Mouse (Mus musculus): ENCODE measurements at regions not wholly inside any gene's neighbourhood (a gene's known extent, or its start where the extent isn't known, plus 50 kb on each side); places are given as distances from the start of the nearest gene placed in this dataset.
A peak's percentile ranks its signal among the peaks of the same experiment; 100 is the strongest.

GRCm38 (mm10) chr2:30717566-30718328 lies 85.7 kb downstream of the 1700001O22Rik start:
- DNase-seq, result no peak

GRCm38 (mm10) chr2:30716580-30717565 lies 86.6 kb downstream of the 1700001O22Rik start:
- DNase-seq, result peak; percentile 89

- DNase-seq, result no peak
Observed at GRCm38 (mm10) chr2:30715720-30716310, 87.6 kb downstream of the 1700001O22Rik start.

- DNase-seq, result peak; percentile 68
Observed at GRCm38 (mm10) chr2:30713535-30713934, 89.9 kb downstream of the 1700001O22Rik start.

GRCm38 (mm10) chr2:30712841-30713401 lies 90.5 kb downstream of the 1700001O22Rik start:
- no peak for DNase-seq

- peak; percentile 96 for DNase-seq
Observed at GRCm38 (mm10) chr2:30711853-30712498, 91.5 kb downstream of the 1700001O22Rik start.

- no peak for DNase-seq
Observed at GRCm38 (mm10) chr2:30711476-30711852, 92.0 kb downstream of the 1700001O22Rik start.

- no peak for DNase-seq
Observed at GRCm38 (mm10) chr2:30710895-30711294, 92.6 kb downstream of the 1700001O22Rik start.

GRCm38 (mm10) chr2:30709386-30709884 lies 94.0 kb downstream of the 1700001O22Rik start:
- DNase-seq, result peak; percentile 84

- DNase-seq, result no peak
Observed at GRCm38 (mm10) chr2:30708762-30709385, 94.6 kb downstream of the 1700001O22Rik start.

GRCm38 (mm10) chr2:30708001-30708683 lies 95.3 kb downstream of the 1700001O22Rik start:
- DNase-seq, result peak; percentile 95

- DNase-seq, result peak; percentile 91
Observed at GRCm38 (mm10) chr2:30707099-30708000, 96.1 kb downstream of the 1700001O22Rik start.

- DNase-seq, result no peak
Observed at GRCm38 (mm10) chr2:30706036-30706435, 97.4 kb downstream of the 1700001O22Rik start.

- no peak for DNase-seq
Observed at GRCm38 (mm10) chr2:30703308-30703707, 100.2 kb downstream of the 1700001O22Rik start.

- no peak for DNase-seq
Observed at GRCm38 (mm10) chr2:30702711-30703110, 100.8 kb downstream of the 1700001O22Rik start.

GRCm38 (mm10) chr2:30700890-30701289 lies 102.6 kb downstream of the 1700001O22Rik start:
- DNase-seq, result no peak

- DNase-seq, result no peak
Observed at GRCm38 (mm10) chr2:30700471-30700870, 103.0 kb downstream of the 1700001O22Rik start.

- peak; percentile 91 for DNase-seq
Observed at GRCm38 (mm10) chr2:30699797-30700454, 103.5 kb downstream of the 1700001O22Rik start.

Data from kidney, postnatal 14 days (tissue).